Mouse (Mus musculus) forebrain, embryonic 11.5 days (tissue): Measurements from ENCODE around the gene Ccr10. TPM values are rescaled to one million over a fixed set of nuclear protein-coding genes. Genes with fewer than 3 reads are reported as not detected.

ENCODE experiments used
- ATAC-seq: fragments of 200-750 bp; cut with Nextera tagmentation; replicated peaks from 2 replicates; pipeline ENCODE4 v1.8.0; 2017; ENCODE audit warnings: moderate TSS enrichment; ENCODE audit not compliant: low FRiP score
- DNase-seq: peaks from one replicate; pipeline ENCODE4 v3.0.0-alpha.2; 2017; ENCODE audit warnings: low spot score
- H3K27ac ChIP-seq: fragments of 300-500 bp; sonication (generic); 2 replicates; pipeline ENCODE4 v1.5.1; 2014; ENCODE audit warnings: low read depth, low read length
- H3K27me3 ChIP-seq: fragments of 300-500 bp; sonication (generic); 2 replicates; pipeline ENCODE4 v1.6.1; 2014; ENCODE audit warnings: mild to moderate bottlenecking, low read length, mixed read lengths; ENCODE audit not compliant: control insufficient read depth, insufficient read depth
- H3K36me3 ChIP-seq: fragments of 300-500 bp; sonication (generic); 2 replicates; pipeline ENCODE4 v1.6.1; 2014; ENCODE audit warnings: mild to moderate bottlenecking, low read length, moderate library complexity, mixed read lengths; ENCODE audit not compliant: control insufficient read depth, insufficient read depth
- H3K4me1 ChIP-seq: fragments of 300-500 bp; sonication (generic); replicated peaks from 2 replicates; pipeline ENCODE4 v1.6.1; 2014; ENCODE audit warnings: low read length, mixed read lengths; ENCODE audit not compliant: control insufficient read depth, insufficient read depth
- H3K4me2 ChIP-seq: fragments of 300-500 bp; sonication (generic); 2 replicates; pipeline ENCODE4 v1.6.1; 2014; ENCODE audit warnings: low read depth, mild to moderate bottlenecking, low read length, moderate library complexity, mixed read lengths; ENCODE audit not compliant: severe bottlenecking
- H3K4me3 ChIP-seq: fragments of 300-500 bp; sonication (generic); 2 replicates; pipeline ENCODE4 v1.5.1; 2014; ENCODE audit warnings: low read depth, low read length
- H3K9ac ChIP-seq: fragments of 300-500 bp; sonication (generic); 2 replicates; pipeline ENCODE4 v1.6.1; 2014; ENCODE audit warnings: low read length
- H3K9me3 ChIP-seq: fragments of 300-500 bp; sonication (generic); 2 replicates; pipeline ENCODE4 v1.6.1; 2016; ENCODE audit warnings: low read length, mixed read lengths; ENCODE audit not compliant: control insufficient read depth
- WGBS: fragments of 180-500 bp; shearing (Covaris S2); extraction: QIAGEN DNeasy Blood & Tissue Kit; methylation state at CpG from one replicate; pipeline ENCODE4 v1.1.7; 2014; 5-methylcytosine and 5-hydroxymethylcytosine counted together
- polyA plus RNA-seq: library from polyadenylated mRNA; unstranded; fragments of >200 nt; fragmentation: Nextera tagmentation; extraction: Ambion mirVana; gene quantifications from 2 replicates; pipeline ENCODE4 v1.2.1, GENCODE M21; 2014

Ccr10 gene
- polyA plus RNA-seq, 1 experiment from 2014 or later, result 0.17 TPM

GRCm38 (mm10) chr11:101184984-101185383, 9.7 kb upstream of the Ccr10 start:
- Histone ChIP-seq H3K27ac (no peak overlapping the region), H3K27me3 (peaks cover 2% of the 10 kb centered on the region; the same call in 1 of the 2 replicates), H3K4me3 (no peak overlapping the region), H3K4me2 (no peak overlapping the region), H3K4me1 (peaks cover 2% of the 10 kb centered on the region; the same call in 1 of the 2 replicates), H3K9me3 (no peaks in the 10 kb centered on the region), H3K36me3 (no peaks in the 10 kb centered on the region), H3K9ac (no peak overlapping the region)
- 90% methylated on average over 12 of the region's 12 CpGs for WGBS
- ATAC-seq, result no peak
- no peak for DNase-seq

GRCm38 (mm10) chr11:101182771-101183517, 7.7 kb upstream of the Ccr10 start:
- no peaks in the 10 kb centered on the region for H3K36me3 ChIP-seq
- ATAC-seq (no peak), DNase-seq (no peak)
- no peak overlapping the region for H3K9ac ChIP-seq
- H3K27me3 ChIP-seq, result peaks cover 16% of the 10 kb centered on the region
- no peaks in the 10 kb centered on the region for H3K9me3 ChIP-seq
- H3K4me1 ChIP-seq, result 0 out of 2 replicates have a peak, but pooled peaks cover 2% of the 10 kb centered on the region
- WGBS, result 76% methylated on average over 14 of the region's 14 CpGs
- H3K27ac ChIP-seq, result no peak overlapping the region
- no peak overlapping the region for H3K4me2 ChIP-seq
- H3K4me3 ChIP-seq, result no peak overlapping the region

GRCm38 (mm10) chr11:101181961-101182360, 6.7 kb upstream of the Ccr10 start:
- Histone ChIP-seq H3K27me3 (peaks cover 26% of the 10 kb centered on the region), H3K4me1 (0 out of 2 replicates have a peak, but pooled peaks cover 4% of the 10 kb centered on the region), H3K9me3 (no peaks in the 10 kb centered on the region), H3K4me3 (no peak overlapping the region), H3K36me3 (no peaks in the 10 kb centered on the region), H3K27ac (no peak overlapping the region), H3K4me2 (no peak overlapping the region), H3K9ac (no peak overlapping the region)
- ATAC-seq (no peak), DNase-seq (no peak)
- 90% methylated on average over 11 of the region's 11 CpGs for WGBS

GRCm38 (mm10) chr11:101180846-101181740, 5.8 kb upstream of the Ccr10 start:
- H3K4me2 ChIP-seq, result no peak overlapping the region
- no peak for ATAC-seq
- WGBS, result 44% methylated on average over 10 of the region's 10 CpGs
- H3K4me3 ChIP-seq, result no peak overlapping the region
- H3K9ac ChIP-seq, result no peak overlapping the region
- H3K36me3 ChIP-seq, result no peaks in the 10 kb centered on the region
- no peaks in the 10 kb centered on the region for H3K9me3 ChIP-seq
- DNase-seq, result peak; percentile 87
- peaks cover 34% of the 10 kb centered on the region for H3K27me3 ChIP-seq
- no peak overlapping the region for H3K27ac ChIP-seq
- peaks cover 6% of the 10 kb centered on the region; the same call in 1 of the 2 replicates for H3K4me1 ChIP-seq

GRCm38 (mm10) chr11:101180261-101180660, 5.0 kb upstream of the Ccr10 start:
- Histone ChIP-seq H3K9me3 (no peaks in the 10 kb centered on the region), H3K27ac (no peak overlapping the region), H3K9ac (no peak overlapping the region), H3K4me2 (no peak overlapping the region), H3K27me3 (peaks cover 40% of the 10 kb centered on the region), H3K4me3 (no peak overlapping the region), H3K36me3 (no peaks in the 10 kb centered on the region), H3K4me1 (peaks cover 6% of the 10 kb centered on the region; the same call in 1 of the 2 replicates)
- ATAC-seq, result no peak
- WGBS, result 67% methylated on average over 17 of the region's 17 CpGs
- DNase-seq, result no peak

GRCm38 (mm10) chr11:101179306-101179705, 4.1 kb upstream of the Ccr10 start:
- DNase-seq, result no peak
- H3K36me3 ChIP-seq, result no peaks in the 10 kb centered on the region
- no peak overlapping the region for H3K9ac ChIP-seq
- H3K4me1 ChIP-seq, result peaks cover 8% of the 10 kb centered on the region
- no peak overlapping the region for H3K4me2 ChIP-seq
- H3K27ac ChIP-seq, result no peak overlapping the region
- peaks cover 50% of the 10 kb centered on the region for H3K27me3 ChIP-seq
- no peak overlapping the region for H3K4me3 ChIP-seq
- ATAC-seq, result no peak
- whole genome bisulfite sequencing, result 79% methylated on average over 15 of the region's 15 CpGs
- no peaks in the 10 kb centered on the region for H3K9me3 ChIP-seq

GRCm38 (mm10) chr11:101178061-101179058, 3.1 kb upstream of the Ccr10 start:
- WGBS, result 54% methylated on average over 36 of the region's 36 CpGs
- no peak overlapping the region for H3K9ac ChIP-seq

More at GRCm38 (mm10) chr11:101178061-101179058, 3.1 kb upstream of the Ccr10 start:
- no peak for ATAC-seq
- no peak overlapping the region for H3K4me2 ChIP-seq
- H3K4me3 ChIP-seq, result no peak overlapping the region
- no peaks in the 10 kb centered on the region for H3K9me3 ChIP-seq
- H3K4me1 ChIP-seq, result peaks cover 16% of the 10 kb centered on the region
- peaks cover 55% of the 10 kb centered on the region for H3K27me3 ChIP-seq
- H3K36me3 ChIP-seq, result no peaks in the 10 kb centered on the region
- DNase-seq, result no peak
- H3K27ac ChIP-seq, result no peak overlapping the region
